Mouse (Mus musculus): ENCODE results near the gene Vmo1. TPM values are rescaled to one million over a fixed set of nuclear protein-coding genes. Genes with fewer than 3 reads are reported as not detected.
"Not testable (repeated sequence)": the region's sequence is repeated elsewhere in the genome, so short reads cannot be mapped to it uniquely, and the experiment has no call there.

The Vmo1 gene
- polyA plus RNA-seq, 1 experiment = not detected

- Histone ChIP-seq H3K4me1 (ENCODE audit: control insufficient read depth, insufficient read depth, low read length) (no peaks in the 10 kb centered on the region), H3K27me3 (ENCODE audit: control insufficient read depth, insufficient read depth, low read length) (no peaks in the 10 kb centered on the region), H3K4me3 (replicated peaks; ENCODE audit: insufficient read depth, low read depth, low read length) (no peak overlapping the region), H3K27ac (ENCODE audit: insufficient read depth, low read length) (no peak overlapping the region)
- DNase-seq = no peak
- TF ChIP-seq POLR2A (IDR thresholded peaks at IDR 0.05; ENCODE audit: borderline replicate concordance, insufficient read depth, low read length) (no peak), CTCF (IDR thresholded peaks at IDR 0.05; ENCODE audit: borderline replicate concordance, insufficient read depth, low read depth, low read length) (no peak)
- WGBS = 25% methylated on average over 4 of the region's 4 CpGs
These were observed 26.6 kb downstream of the Vmo1 start for GRCm38 (mm10) chr11:70487816-70488215.

- Histone ChIP-seq H3K27me3 (ENCODE audit: control insufficient read depth, insufficient read depth, low read length) (no peaks in the 10 kb centered on the region), H3K27ac (ENCODE audit: insufficient read depth, low read length) (no peak overlapping the region), H3K4me1 (ENCODE audit: control insufficient read depth, insufficient read depth, low read length) (no peaks in the 10 kb centered on the region), H3K4me3 (replicated peaks; ENCODE audit: insufficient read depth, low read depth, low read length) (no peak overlapping the region)
- no peak for TF ChIP-seq POLR2A (IDR thresholded peaks at IDR 0.05; ENCODE audit: borderline replicate concordance, insufficient read depth, low read length)
- no peak for TF ChIP-seq CTCF (IDR thresholded peaks at IDR 0.05; ENCODE audit: borderline replicate concordance, insufficient read depth, low read depth, low read length)
- WGBS = 33% methylated on average over 2 of the region's 2 CpGs
- DNase-seq = no peak
These were observed 28.9 kb downstream of the Vmo1 start for GRCm38 (mm10) chr11:70485498-70485897.

GRCm38 (mm10) chr11:70474872-70475534 is 39.4 kb downstream of the Vmo1 start:
- WGBS = 75% methylated on average over 12 of the region's 12 CpGs
- Histone ChIP-seq H3K27ac (ENCODE audit: insufficient read depth, low read length) (no peak overlapping the region), H3K4me3 (replicated peaks; ENCODE audit: insufficient read depth, low read depth, low read length) (no peak overlapping the region), H3K4me1 (ENCODE audit: control insufficient read depth, insufficient read depth, low read length) (no peaks in the 10 kb centered on the region), H3K27me3 (ENCODE audit: control insufficient read depth, insufficient read depth, low read length) (no peaks in the 10 kb centered on the region; the same call in 1 of the 2 replicates)
- TF ChIP-seq CTCF (IDR thresholded peaks at IDR 0.05; ENCODE audit: borderline replicate concordance, insufficient read depth, low read depth, low read length) (no peak), POLR2A (IDR thresholded peaks at IDR 0.05; ENCODE audit: borderline replicate concordance, insufficient read depth, low read length) (no peak)
- DNase-seq = no peak

- H3K27ac ChIP-seq (ENCODE audit: insufficient read depth, low read length) = not testable (repeated sequence)
- 87% methylated on average over 5 of the region's 5 CpGs for WGBS
These were observed 41.1 kb downstream of the Vmo1 start for GRCm38 (mm10) chr11:70473291-70473690.

GRCm38 (mm10) chr11:70472716-70473115 is 41.7 kb downstream of the Vmo1 start:
- H3K27me3 ChIP-seq (ENCODE audit: control insufficient read depth, insufficient read depth, low read length) = no peaks in the 10 kb centered on the region; the same call in 1 of the 2 replicates
- TF ChIP-seq CTCF (IDR thresholded peaks at IDR 0.05; ENCODE audit: borderline replicate concordance, insufficient read depth, low read depth, low read length) (no peak), POLR2A (IDR thresholded peaks at IDR 0.05; ENCODE audit: borderline replicate concordance, insufficient read depth, low read length) (no peak)
- no peaks in the 10 kb centered on the region for H3K4me1 ChIP-seq (ENCODE audit: control insufficient read depth, insufficient read depth, low read length)
- no peak overlapping the region for H3K27ac ChIP-seq (ENCODE audit: insufficient read depth, low read length)
- H3K4me3 ChIP-seq (replicated peaks; ENCODE audit: insufficient read depth, low read depth, low read length) = no peak overlapping the region
- DNase-seq = no peak

More at GRCm38 (mm10) chr11:70473291-70473690, 41.1 kb downstream of the Vmo1 start:
- not testable (repeated sequence) for H3K27me3 ChIP-seq (ENCODE audit: control insufficient read depth, insufficient read depth, low read length); H3K4me1 ChIP-seq (ENCODE audit: control insufficient read depth, insufficient read depth, low read length); H3K4me3 ChIP-seq (replicated peaks; ENCODE audit: insufficient read depth, low read depth, low read length); DNase-seq

GRCm38 (mm10) chr11:70469764-70470163 is 44.7 kb downstream of the Vmo1 start:
- Histone ChIP-seq H3K4me1 (ENCODE audit: control insufficient read depth, insufficient read depth, low read length) (no peaks in the 10 kb centered on the region), H3K4me3 (replicated peaks; ENCODE audit: insufficient read depth, low read depth, low read length) (no peak overlapping the region), H3K27ac (ENCODE audit: insufficient read depth, low read length) (no peak overlapping the region), H3K27me3 (ENCODE audit: control insufficient read depth, insufficient read depth, low read length) (no peaks in the 10 kb centered on the region; the same call in 1 of the 2 replicates)
- DNase-seq = no peak
- WGBS = 83% methylated on average over 3 of the region's 3 CpGs
- TF ChIP-seq CTCF (IDR thresholded peaks at IDR 0.05; ENCODE audit: borderline replicate concordance, insufficient read depth, low read depth, low read length) = no peak
- TF ChIP-seq POLR2A (IDR thresholded peaks at IDR 0.05; ENCODE audit: borderline replicate concordance, insufficient read depth, low read length) = no peak

GRCm38 (mm10) chr11:70467902-70468619 is 46.4 kb downstream of the Vmo1 start:
- no peak for TF ChIP-seq CTCF (IDR thresholded peaks at IDR 0.05; ENCODE audit: borderline replicate concordance, insufficient read depth, low read depth, low read length)
- TF ChIP-seq POLR2A (IDR thresholded peaks at IDR 0.05; ENCODE audit: borderline replicate concordance, insufficient read depth, low read length) = no peak
- no peak for DNase-seq
- 81% methylated on average over 5 of the region's 5 CpGs for WGBS
- no peaks in the 10 kb centered on the region for H3K27me3 ChIP-seq (ENCODE audit: control insufficient read depth, insufficient read depth, low read length)
- no peaks in the 10 kb centered on the region for H3K4me1 ChIP-seq (ENCODE audit: control insufficient read depth, insufficient read depth, low read length)
- no peak overlapping the region for H3K4me3 ChIP-seq (replicated peaks; ENCODE audit: insufficient read depth, low read depth, low read length)
- no peak overlapping the region for H3K27ac ChIP-seq (ENCODE audit: insufficient read depth, low read length)

- H3K27ac ChIP-seq (ENCODE audit: insufficient read depth, low read length) = no peak overlapping the region
- no peaks in the 10 kb centered on the region for H3K4me1 ChIP-seq (ENCODE audit: control insufficient read depth, insufficient read depth, low read length)
- TF ChIP-seq CTCF (IDR thresholded peaks at IDR 0.05; ENCODE audit: borderline replicate concordance, insufficient read depth, low read depth, low read length) (no peak), POLR2A (IDR thresholded peaks at IDR 0.05; ENCODE audit: borderline replicate concordance, insufficient read depth, low read length) (no peak)
- H3K4me3 ChIP-seq (replicated peaks; ENCODE audit: insufficient read depth, low read depth, low read length) = peak overlapping the region; percentile 11
- WGBS = 7% methylated on average over 23 of the region's 23 CpGs
- no peaks in the 10 kb centered on the region for H3K27me3 ChIP-seq (ENCODE audit: control insufficient read depth, insufficient read depth, low read length)
- peak; percentile 19 to 35 for DNase-seq
These were observed 48.6 kb downstream of the Vmo1 start for GRCm38 (mm10) chr11:70465824-70466223.

Data from cerebellum, adult 2 months (tissue).